Mouse (Mus musculus) limb, embryonic 14.5 days (tissue): ENCODE results near the gene Hnrnpr. TPM values are rescaled to one million over a fixed set of nuclear protein-coding genes. Genes with fewer than 3 reads are reported as not detected.

ENCODE experiments used
- ATAC-seq: fragments of 200-750 bp; cut with Nextera tagmentation; 2 replicates; pipeline ENCODE4 v1.8.0; 2017; ENCODE audit warnings: low read depth, moderate number of reproducible peaks, moderate TSS enrichment; ENCODE audit not compliant: low FRiP score
- DNase-seq: peaks from one replicate; pipeline ENCODE4 v3.0.0-alpha.2; 2015; ENCODE audit warnings: low spot score
- H3K27ac ChIP-seq: fragments of 300-500 bp; sonication (generic); replicated peaks from 2 replicates; pipeline ENCODE4 v1.5.1; 2014; ENCODE audit warnings: low read depth, mild to moderate bottlenecking, low read length, moderate library complexity, mixed read lengths
- H3K27me3 ChIP-seq: fragments of 300-500 bp; sonication (generic); 2 replicates; pipeline ENCODE4 v1.6.1; 2014; ENCODE audit warnings: low read length, mixed read lengths; ENCODE audit not compliant: control insufficient read depth, insufficient read depth
- H3K36me3 ChIP-seq: fragments of 300-500 bp; sonication (generic); 2 replicates; pipeline ENCODE4 v1.6.1; 2014; ENCODE audit warnings: mild to moderate bottlenecking, low read length, moderate library complexity, mixed read lengths; ENCODE audit not compliant: control insufficient read depth, insufficient read depth
- H3K4me1 ChIP-seq: fragments of 300-500 bp; sonication (generic); 2 replicates; pipeline ENCODE4 v1.6.1; 2014; ENCODE audit warnings: antibody characterized with exemption, low read length, mixed read lengths; ENCODE audit not compliant: control insufficient read depth, insufficient read depth
- H3K4me2 ChIP-seq: fragments of 300-500 bp; sonication (generic); replicated peaks from 2 replicates; pipeline ENCODE4 v1.6.1; 2014; ENCODE audit warnings: low read depth, mild to moderate bottlenecking, low read length, moderate library complexity; ENCODE audit not compliant: severe bottlenecking
- H3K4me3 ChIP-seq: fragments of 300-500 bp; sonication (generic); replicated peaks from 2 replicates; pipeline ENCODE4 v1.5.1; 2014; ENCODE audit warnings: low read length
- H3K9ac ChIP-seq: fragments of 300-500 bp; sonication (generic); 2 replicates; pipeline ENCODE4 v1.6.1; 2014; ENCODE audit warnings: mild to moderate bottlenecking, low read depth, low read length, moderate library complexity; ENCODE audit not compliant: severe bottlenecking
- H3K9me3 ChIP-seq: fragments of 300-500 bp; sonication (generic); 2 replicates; pipeline ENCODE4 v1.6.1; 2016; ENCODE audit warnings: low read length; ENCODE audit not compliant: control insufficient read depth
- POLR2A ChIP-seq: fragments of 200-500 bp; IDR thresholded peaks from 2 replicates; pipeline ENCODE4 v1.8.0; 2012; ENCODE audit warnings: inconsistent platforms, mild to moderate bottlenecking, moderate library complexity, borderline replicate concordance; ENCODE audit not compliant: insufficient read depth, insufficient read length; ENCODE audit errors: extremely low read depth
- WGBS: fragments of 180-500 bp; shearing (Covaris S2); extraction: QIAGEN DNeasy Blood & Tissue Kit; methylation state at CpG from one replicate; pipeline ENCODE4 v1.1.7; 2014; 5-methylcytosine and 5-hydroxymethylcytosine counted together
- polyA plus RNA-seq, 2 experiments: library from polyadenylated mRNA; depleted of rRNA in 1 of 2; stranded (reverse) in 1 of 2; unstranded in 1 of 2; fragments of >200 nt; fragmentation: Nextera tagmentation in 1 of 2; extraction: Ambion mirVana in 1 of 2; gene quantifications; 2 replicates each; pipeline versions ENCODE4 v1.2.1 to v1.2.3; 2012 to 2014

The Hnrnpr gene
- polyA plus RNA-seq, 2 experiments, result 135 to 163 TPM

DNA sequence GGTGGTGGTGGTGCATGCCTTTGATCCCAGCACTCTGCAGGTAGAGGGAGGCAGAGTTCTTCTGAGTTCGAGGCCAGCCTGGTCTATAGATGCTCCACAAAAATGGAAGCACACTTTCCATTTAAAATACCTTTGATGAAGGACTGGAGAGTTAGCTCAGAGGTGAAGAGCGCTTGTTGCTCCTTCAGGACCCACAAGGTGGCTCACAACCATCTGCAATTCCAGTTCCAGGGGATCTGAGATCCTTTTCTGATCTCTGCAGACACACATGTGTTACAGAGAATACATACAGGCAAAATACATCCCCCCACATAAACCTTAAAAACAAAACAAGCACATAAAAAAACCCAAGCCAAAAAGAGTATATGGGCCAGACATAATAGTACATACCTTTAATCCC is 2.4 kb upstream of the Hnrnpr start:
- no peak overlapping the region for H3K4me2 ChIP-seq
- H3K36me3 ChIP-seq, result no peaks in the 10 kb centered on the region; the same call in 1 of the 2 replicates
- no peaks in the 10 kb centered on the region for H3K27me3 ChIP-seq
- peaks cover 19% of the 10 kb centered on the region for H3K4me1 ChIP-seq
- H3K9me3 ChIP-seq, result no peaks in the 10 kb centered on the region
- no peak for TF ChIP-seq POLR2A
- no peak for DNase-seq
- H3K9ac ChIP-seq, result no peak overlapping the region
- WGBS, result 53% methylated on average over 2 of the region's 2 CpGs
- H3K27ac ChIP-seq, result no peak overlapping the region
- no peak overlapping the region for H3K4me3 ChIP-seq
- ATAC-seq, result no peak

DNA sequence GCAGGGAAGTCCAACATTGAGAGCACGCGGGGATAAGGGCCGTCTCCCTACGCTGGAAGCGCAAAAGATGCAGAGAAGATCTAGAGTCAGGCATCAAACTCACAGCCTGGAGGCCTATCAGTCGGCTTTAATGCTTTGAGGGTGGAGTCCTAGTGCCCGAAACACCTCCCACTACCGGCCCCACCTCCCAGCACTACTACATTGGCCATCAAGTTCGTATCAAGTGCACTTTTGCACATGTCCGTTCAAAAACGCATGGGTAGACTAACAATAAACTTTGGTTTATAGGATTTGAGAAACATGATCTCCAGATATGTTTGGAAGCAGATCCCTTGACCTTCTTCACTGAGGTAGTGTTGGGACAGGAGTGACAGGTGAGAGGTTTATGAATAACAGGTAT is 962 bp upstream of the Hnrnpr start:
- Histone ChIP-seq H3K27ac (peak overlapping the region; percentile 92), H3K36me3 (no peaks in the 10 kb centered on the region; the same call in 1 of the 2 replicates), H3K4me2 (peak overlapping the region; percentile 76), H3K4me1 (peaks cover 29% of the 10 kb centered on the region), H3K27me3 (no peaks in the 10 kb centered on the region), H3K9me3 (no peaks in the 10 kb centered on the region), H3K9ac (peak overlapping the region; percentile 100), H3K4me3 (peak overlapping the region; percentile 100)
- TF ChIP-seq POLR2A, result no peak
- 6% methylated on average over 11 of the region's 11 CpGs for WGBS
- peak; percentile 74 for DNase-seq
- ATAC-seq, result 0 out of 2 replicates have a peak, but pooled peaks have one; percentile 18

DNA sequence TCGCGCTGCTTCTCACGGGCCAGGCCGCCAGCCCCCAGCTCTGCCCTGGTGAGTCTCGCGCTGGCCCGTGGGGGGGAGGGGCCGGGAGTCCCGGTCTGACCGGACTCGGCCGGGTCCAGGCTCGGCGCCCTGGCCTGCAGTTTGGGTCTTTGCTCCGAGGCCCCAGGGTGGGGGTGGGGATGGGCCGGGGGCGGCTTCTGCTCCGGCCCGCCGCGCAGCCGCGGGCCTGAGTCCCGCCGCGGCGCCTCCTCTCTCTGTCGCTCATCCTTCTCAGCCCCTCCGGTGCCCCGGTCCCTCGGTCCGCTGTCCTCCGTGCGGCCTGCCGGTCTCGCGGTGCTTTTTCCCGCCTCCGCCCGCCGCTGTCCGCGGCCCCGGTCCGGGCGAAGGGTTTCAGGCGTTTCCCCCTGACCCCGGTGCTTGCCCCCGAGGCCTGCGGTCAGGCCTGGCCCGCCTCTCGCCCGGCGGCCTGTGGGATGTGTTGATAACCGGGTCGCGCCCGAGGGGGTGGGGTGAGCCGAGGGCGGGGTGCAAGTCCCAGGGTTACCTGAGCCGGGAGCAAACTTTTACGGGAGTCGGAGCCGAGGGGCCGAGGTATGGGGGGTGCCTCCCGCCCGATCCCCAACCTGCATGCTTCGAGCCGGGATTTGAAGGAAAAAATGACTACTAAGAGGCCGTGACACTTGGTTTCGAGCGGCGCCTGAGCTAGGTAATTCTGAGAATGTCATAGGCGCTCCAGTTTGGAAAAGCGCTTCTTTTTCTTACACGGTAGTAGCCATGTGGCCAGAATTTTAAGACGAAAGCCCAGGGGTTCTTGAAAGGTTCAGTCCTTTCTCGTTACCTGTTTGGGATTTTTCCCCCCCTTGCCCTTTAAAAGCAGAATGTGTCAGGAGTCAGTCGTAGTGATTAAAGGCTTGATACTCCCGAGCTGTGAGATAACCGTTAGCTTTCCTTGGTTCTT is 579 bp downstream of the Hnrnpr start:
- no peak for TF ChIP-seq POLR2A
- under 1% methylated on average over 57 of the region's 81 CpGs for WGBS
- Histone ChIP-seq H3K27me3 (no peaks in the 10 kb centered on the region), H3K4me2 (peak overlapping the region; percentile 68), H3K36me3 (peaks cover 1% of the 10 kb centered on the region; the same call in 1 of the 2 replicates), H3K9ac (peak overlapping the region; percentile 100), H3K9me3 (no peaks in the 10 kb centered on the region), H3K4me3 (peak overlapping the region; percentile 100), H3K27ac (peak overlapping the region; percentile 99), H3K4me1 (peaks cover 31% of the 10 kb centered on the region)
- no peak for DNase-seq
- ATAC-seq, result peak; percentile 38; the same call in 1 of the 2 replicates

DNA sequence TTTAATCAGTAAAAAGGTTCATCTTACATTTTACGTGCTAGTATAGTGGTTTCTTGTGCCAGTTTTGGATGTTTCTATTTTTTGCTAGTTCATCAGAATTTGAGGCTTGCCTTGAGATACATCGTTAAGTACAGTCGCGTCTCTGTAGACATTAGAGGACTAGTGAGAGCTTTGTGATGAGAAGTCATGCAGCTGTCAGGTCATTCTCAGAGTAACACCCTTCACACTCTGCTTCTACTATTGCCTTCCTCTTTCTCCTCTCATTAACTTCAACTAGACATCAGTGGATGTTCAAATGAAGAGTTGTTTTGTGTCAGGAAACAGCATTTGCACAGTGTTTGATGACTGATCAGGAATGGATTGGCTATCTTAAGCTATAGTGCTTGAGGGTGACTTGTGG is 1.9 kb downstream of the Hnrnpr start:
- Histone ChIP-seq H3K9ac (peak overlapping the region; percentile 100), H3K36me3 (peaks cover 12% of the 10 kb centered on the region), H3K9me3 (no peaks in the 10 kb centered on the region), H3K4me2 (peak overlapping the region; percentile 68), H3K27me3 (no peaks in the 10 kb centered on the region), H3K27ac (no peak overlapping the region), H3K4me3 (peak overlapping the region; percentile 100), H3K4me1 (peaks cover 31% of the 10 kb centered on the region)
- DNase-seq (no peak), ATAC-seq (no peak)
- TF ChIP-seq POLR2A, result no peak
- 17% methylated on average over 4 of the region's 4 CpGs for WGBS

DNA sequence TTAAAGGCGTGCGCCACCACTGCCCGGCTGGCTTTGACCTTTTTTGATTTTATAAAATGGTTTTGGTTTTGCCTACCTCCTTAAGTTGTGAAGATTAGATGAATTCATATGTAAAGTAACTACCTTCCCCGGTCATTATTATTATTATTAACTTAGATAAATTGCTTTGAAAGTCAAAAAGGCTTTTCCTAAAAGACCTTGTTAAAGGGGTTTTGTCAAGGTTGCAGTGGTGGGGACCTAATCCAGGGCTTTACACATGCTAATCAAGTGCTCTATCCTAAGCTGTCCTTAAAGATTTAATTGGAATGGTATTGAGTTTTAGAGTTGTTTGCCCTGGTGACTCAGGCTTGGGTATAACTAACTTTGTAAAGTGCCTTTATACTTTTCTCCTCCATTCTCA is 6.9 kb downstream of the Hnrnpr start:
- ATAC-seq, result no peak
- Histone ChIP-seq H3K4me1 (peaks cover 20% of the 10 kb centered on the region), H3K4me2 (no peak overlapping the region), H3K36me3 (peaks cover 57% of the 10 kb centered on the region), H3K27me3 (no peaks in the 10 kb centered on the region), H3K4me3 (no peak overlapping the region), H3K27ac (no peak overlapping the region), H3K9ac (no peak overlapping the region), H3K9me3 (no peaks in the 10 kb centered on the region)
- no peak for TF ChIP-seq POLR2A
- WGBS, result 92% methylated on average over 4 of the region's 4 CpGs
- DNase-seq, result no peak
